Mouse (Mus musculus) adrenal gland, postnatal 4 days (tissue): Measurements from ENCODE around the gene Cbx2. TPM values are rescaled to one million over a fixed set of nuclear protein-coding genes. Genes with fewer than 3 reads are reported as not detected.

Experiments used
- DNase-seq, 2 experiments: peaks; one replicate each; pipeline ENCODE4 v3.0.0; 2021 to 2022; ENCODE audit warnings: low spot score in 2 of 2, mixed read lengths in 2 of 2
- total RNA-seq, 2 experiments: library from RNA; stranded (reverse); gene quantifications; 2 replicates each; pipeline ENCODE4 v1.2.3; 2021

Cbx2 gene
- total RNA-seq, 2 experiments from 2014 or later = 9.5 to 10.1 TPM

GRCm38 (mm10) chr11:119014455-119014854, 8.3 kb upstream of the Cbx2 start:
- DNase-seq = no peak

DNA sequence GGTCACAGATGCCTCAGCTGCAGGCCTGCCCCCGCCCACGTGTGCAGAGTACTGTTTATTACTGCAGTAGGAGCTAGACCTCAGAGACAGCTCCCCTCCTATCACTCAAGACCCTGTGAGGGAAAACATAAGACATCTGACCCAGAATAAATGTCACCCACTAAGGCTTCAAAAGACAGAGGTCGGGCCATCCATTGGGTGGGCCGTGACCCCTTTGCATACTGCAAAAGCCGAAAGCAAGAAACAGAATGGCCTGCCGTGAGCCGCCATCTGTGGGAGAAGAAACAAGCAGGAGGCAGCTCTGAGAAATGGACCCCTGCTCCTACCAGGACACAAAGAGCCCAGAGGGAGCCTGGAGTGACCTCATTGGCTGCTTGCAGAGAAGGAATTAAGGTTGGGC, 5.3 kb upstream of the Cbx2 start:
- no peak for DNase-seq

GRCm38 (mm10) chr11:119021180-119021579, 1.6 kb upstream of the Cbx2 start:
- no peak for DNase-seq

- no peak for DNase-seq
These were observed 481 bp upstream of the Cbx2 start for GRCm38 (mm10) chr11:119022068-119022894.

DNA sequence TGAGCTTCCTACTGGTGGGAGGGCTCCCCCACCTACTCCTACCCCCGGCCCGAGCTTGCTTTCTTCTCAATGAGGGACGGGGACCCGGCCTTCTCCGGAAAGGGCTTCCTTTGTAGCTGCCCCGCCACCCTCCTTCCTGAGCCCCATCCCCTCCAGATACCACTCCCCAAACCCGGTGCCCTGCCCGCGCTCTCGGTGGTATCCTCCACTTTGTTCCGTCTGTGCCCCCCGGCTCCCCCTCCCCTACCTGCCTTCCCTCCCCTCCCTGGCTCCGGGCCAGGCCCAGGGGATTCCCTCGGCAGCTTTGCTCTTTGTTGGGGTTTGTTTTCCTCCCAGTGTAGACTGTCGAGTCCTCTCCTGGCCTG, 836 bp downstream of the Cbx2 start:
- DNase-seq = no peak

- DNase-seq = no peak
These were observed 1.5 kb downstream of the Cbx2 start for GRCm38 (mm10) chr11:119024260-119024659.

- DNase-seq = no peak
These were observed 3.4 kb downstream of the Cbx2 start for GRCm38 (mm10) chr11:119026203-119026602.

GRCm38 (mm10) chr11:119033874-119034558, 11.3 kb downstream of the Cbx2 start:
- DNase-seq = peak in 1 of 2 experiments; percentile 67

DNA sequence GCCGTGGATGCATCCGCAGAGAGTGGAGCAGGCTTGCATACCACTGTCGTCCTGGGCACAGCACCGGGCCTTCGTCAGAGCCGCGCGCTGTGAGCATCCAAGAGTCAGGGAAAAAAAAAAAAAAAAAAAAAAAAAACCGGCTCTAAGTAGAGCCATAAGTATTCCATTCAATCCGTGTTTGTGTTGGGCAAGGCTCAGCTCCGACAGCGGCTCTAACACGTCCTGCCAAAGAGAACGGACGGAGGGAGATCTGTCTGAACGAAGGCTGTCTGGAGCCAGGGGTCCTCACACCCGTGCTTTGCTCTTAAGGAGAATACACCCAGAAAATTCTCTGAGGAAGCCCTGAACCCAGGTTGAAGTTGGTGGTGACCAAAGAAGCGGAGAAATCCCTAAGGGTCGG, 11.9 kb downstream of the Cbx2 start:
- DNase-seq = no peak

- no peak for DNase-seq
These were observed 12.4 kb downstream of the Cbx2 start for GRCm38 (mm10) chr11:119035094-119035685.

DNA sequence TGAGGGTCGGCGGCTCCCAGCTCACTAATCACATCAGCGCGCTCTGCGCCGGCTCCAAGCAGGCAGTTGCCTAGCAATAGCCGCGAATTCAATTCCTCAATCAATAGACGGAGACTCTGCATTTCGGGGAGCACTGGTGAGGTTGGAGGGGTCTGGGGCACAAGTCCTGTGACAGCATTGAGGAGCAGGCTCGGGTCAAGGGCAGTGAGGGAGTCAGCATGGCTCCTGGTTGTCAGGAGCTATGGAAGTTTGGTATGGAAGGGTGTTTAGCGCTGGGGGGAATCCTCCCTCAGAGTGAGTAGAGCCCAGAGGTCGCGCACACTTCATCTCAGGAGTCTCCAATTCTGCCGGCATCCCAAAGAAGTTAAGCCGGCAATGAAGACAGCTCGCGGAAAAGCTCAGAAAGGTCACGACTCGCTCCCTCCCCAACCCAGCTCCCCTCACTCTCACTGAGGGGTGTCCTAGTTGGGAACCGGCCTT, 13.0 kb downstream of the Cbx2 start:
- no peak for DNase-seq

DNA sequence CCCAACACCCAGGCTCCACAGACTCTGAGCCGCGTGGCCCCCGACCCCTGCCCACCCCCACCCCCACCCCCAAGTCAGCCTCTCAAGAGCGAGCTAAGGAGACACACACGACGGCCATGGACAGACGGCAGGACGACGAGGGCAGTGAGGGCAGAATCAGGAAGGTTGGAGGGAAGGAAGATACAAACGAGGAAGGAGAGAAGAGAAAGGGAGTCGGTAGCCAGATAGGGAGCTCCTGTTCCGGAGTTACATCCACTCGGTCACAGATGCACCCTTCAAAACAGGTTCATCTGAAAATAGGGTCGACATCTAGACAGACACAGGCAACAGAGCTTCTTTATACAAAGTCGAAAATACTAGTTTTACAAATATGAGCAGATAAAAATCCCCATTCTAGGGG, 13.7 kb downstream of the Cbx2 start:
- DNase-seq = no peak

GRCm38 (mm10) chr11:119036934-119037779, 14.4 kb downstream of the Cbx2 start:
- no peak for DNase-seq

GRCm38 (mm10) chr11:119037780-119038401, 15.1 kb downstream of the Cbx2 start:
- DNase-seq = no peak

- no peak for DNase-seq
These were observed 16.2 kb downstream of the Cbx2 start for GRCm38 (mm10) chr11:119038744-119039484.

DNA sequence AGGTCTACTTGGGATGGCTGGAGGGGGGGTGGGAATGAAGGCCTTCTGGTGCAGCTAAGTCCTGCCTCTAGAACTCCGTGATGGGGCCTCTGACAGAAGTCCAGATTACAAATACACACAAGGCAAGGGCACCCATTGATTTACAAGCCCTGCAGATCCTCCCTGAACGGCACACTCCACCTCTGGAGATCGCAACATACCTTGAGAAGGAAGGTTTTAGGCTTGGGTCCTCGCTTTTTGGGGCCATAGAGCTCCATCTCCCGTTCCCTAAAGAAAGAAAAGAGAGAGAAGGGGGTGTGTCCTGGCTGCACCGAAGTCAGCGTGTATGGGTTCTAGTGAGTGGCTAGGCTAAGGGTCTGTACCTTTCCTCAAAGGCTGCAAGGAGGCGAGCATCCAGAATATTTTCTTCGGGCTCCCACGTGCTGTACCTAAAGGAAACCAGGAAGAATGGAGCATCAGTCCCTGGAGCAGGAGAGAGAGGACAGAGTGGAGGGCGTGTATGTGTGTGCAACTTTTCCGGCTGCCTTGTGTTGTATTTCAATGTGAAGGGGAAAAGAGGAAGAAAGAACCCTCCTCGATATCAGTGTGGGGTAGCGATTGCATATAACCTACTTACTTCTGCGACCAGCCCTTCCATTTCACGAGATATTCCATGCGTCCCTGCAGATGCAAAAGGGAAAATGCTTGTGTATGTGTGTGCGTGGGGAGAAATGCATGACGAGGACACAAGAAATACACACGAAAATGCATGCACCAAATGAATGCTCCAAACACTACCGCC, 17.2 kb downstream of the Cbx2 start:
- DNase-seq = no peak

- peak; percentile 95 to 96 for DNase-seq
These were observed 18.0 kb downstream of the Cbx2 start, which contains the start of gene Cbx8 for GRCm38 (mm10) chr11:119040600-119041324. Gene Cbx8 (minus strand): TSS chr11:119040969.

GRCm38 (mm10) chr11:119041325-119041716, 18.6 kb downstream of the Cbx2 start:
- no peak for DNase-seq
